ENCODE assay signal across 21 mouse cellular contexts in genomic region chr8:60711516-60712086, GRCm38 (mm10).
DNase-seq lines count a peak whose midpoint lies in the region; ATAC-seq and TF ChIP-seq lines count a peak whose summit lies in the region.
"Had no signal": no experiment of that assay in that cellular context is flagged by ENCODE, and none has a peak within 500 bp of the region (broad histone marks: within the 10 kb centered on the region; RNA-seq: fewer than 3 reads in every experiment).

No protein-coding gene starts in this region.

- no peak overlapping the region for H3K4me2 ChIP-seq in midbrain, embryonic 11.5 days
- no peak overlapping the region for H3K4me2 ChIP-seq in midbrain, postnatal 0 days (ENCODE audit: low read depth, low read length, poor library complexity, severe bottlenecking)
- H3K4me2 ChIP-seq: forebrain, embryonic 13.5 days; limb, embryonic 12.5 days; liver, embryonic 12.5 days had no signal

- H3K4me3 ChIP-seq in midbrain, embryonic 11.5 days (ENCODE audit: low read depth, low read length): no peak overlapping the region
- no peak overlapping the region for H3K4me3 ChIP-seq in midbrain, embryonic 10.5 days
- H3K4me3 ChIP-seq in midbrain, postnatal 0 days (ENCODE audit: low read depth, low read length): no peak overlapping the region
- H3K4me3 ChIP-seq: forebrain, embryonic 13.5 days; gastrocnemius, adult 2 months; heart, embryonic 10.5 days; layer of hippocampus, adult 2 months; limb, embryonic 12.5 days; liver, embryonic 12.5 days had no signal

- peak; percentile 88 for ATAC-seq in midbrain, embryonic 11.5 days (ENCODE audit: low FRiP score)
- peak; percentile 60; the same call in 1 of the 2 replicates for ATAC-seq in midbrain, postnatal 0 days (ENCODE audit: low FRiP score)
- ATAC-seq: forebrain, embryonic 13.5 days; intestine, embryonic 16.5 days; liver, embryonic 12.5 days had no signal

- no peaks in the 10 kb centered on the region for H3K4me1 ChIP-seq in midbrain, embryonic 11.5 days (ENCODE audit: control insufficient read depth, insufficient read depth, low read length)
- no peaks in the 10 kb centered on the region for H3K4me1 ChIP-seq in midbrain, embryonic 10.5 days
- H3K4me1 ChIP-seq in midbrain, postnatal 0 days (ENCODE audit: insufficient read depth, low read length): no peaks in the 10 kb centered on the region
- H3K4me1 ChIP-seq: forebrain, embryonic 13.5 days; heart, embryonic 10.5 days; limb, embryonic 12.5 days; liver, embryonic 12.5 days had no signal

- H3K27me3 ChIP-seq in midbrain, embryonic 11.5 days (ENCODE audit: control insufficient read depth, insufficient read depth, low read length): no peaks in the 10 kb centered on the region
- H3K27me3 ChIP-seq in midbrain, embryonic 10.5 days (ENCODE audit: low read depth, poor library complexity, severe bottlenecking): no peaks in the 10 kb centered on the region; the same call in 1 of the 2 replicates
- H3K27me3 ChIP-seq in midbrain, postnatal 0 days (ENCODE audit: insufficient read depth, low read length): no peaks in the 10 kb centered on the region
- H3K27me3 ChIP-seq: forebrain, embryonic 13.5 days; limb, embryonic 12.5 days; liver, embryonic 12.5 days had no signal

- H3K9ac ChIP-seq in midbrain, embryonic 11.5 days (ENCODE audit: low read length): no peak overlapping the region
- no peak overlapping the region for H3K9ac ChIP-seq in midbrain, postnatal 0 days (replicated peaks; ENCODE audit: low read length, poor library complexity, severe bottlenecking)
- H3K9ac ChIP-seq: forebrain, embryonic 13.5 days; limb, embryonic 12.5 days; liver, embryonic 12.5 days had no signal

- H3K27ac ChIP-seq in midbrain, embryonic 11.5 days (ENCODE audit: low read depth, low read length): no peak overlapping the region
- no peak overlapping the region for H3K27ac ChIP-seq in midbrain, embryonic 10.5 days (replicated peaks)
- H3K27ac ChIP-seq in midbrain, postnatal 0 days (ENCODE audit: low read depth, low read length): no peak overlapping the region
- H3K27ac ChIP-seq: forebrain, embryonic 13.5 days; gastrocnemius, adult 2 months; heart, embryonic 10.5 days; limb, embryonic 12.5 days; liver, embryonic 12.5 days had no signal

- H3K9me3 ChIP-seq in midbrain, embryonic 11.5 days (ENCODE audit: control insufficient read depth, low read length): no peaks in the 10 kb centered on the region
- H3K9me3 ChIP-seq in midbrain, embryonic 10.5 days (replicated peaks): no peaks in the 10 kb centered on the region
- no peaks in the 10 kb centered on the region for H3K9me3 ChIP-seq in midbrain, postnatal 0 days (ENCODE audit: low read length)
- H3K9me3 ChIP-seq: forebrain, embryonic 13.5 days; heart, embryonic 10.5 days; limb, embryonic 12.5 days; liver, embryonic 12.5 days had no signal

- no peaks in the 10 kb centered on the region for H3K36me3 ChIP-seq in midbrain, embryonic 11.5 days (ENCODE audit: control insufficient read depth, insufficient read depth, low read length)
- H3K36me3 ChIP-seq in midbrain, embryonic 10.5 days: no peaks in the 10 kb centered on the region
- H3K36me3 ChIP-seq in midbrain, postnatal 0 days (ENCODE audit: insufficient read depth, low read length): no peaks in the 10 kb centered on the region
- H3K36me3 ChIP-seq: heart, embryonic 10.5 days; limb, embryonic 12.5 days; liver, embryonic 12.5 days had no signal

- WGBS in midbrain, embryonic 11.5 days: 74% methylated on average over 8 of the region's 8 CpGs
- 89% methylated on average over 8 of the region's 8 CpGs for WGBS in midbrain, embryonic 10.5 days
- WGBS in midbrain, postnatal 0 days: 39% methylated on average over 8 of the region's 8 CpGs

- DNase-seq in midbrain, embryonic 11.5 days (ENCODE audit: low spot score, missing footprints): no peak
- DNase-seq in midbrain, embryonic 10.5 days (ENCODE audit: low spot score): no peak
- peak; percentile 1 for DNase-seq in mesoderm, embryonic 11.5 days (ENCODE audit: low read depth, low spot score)
- peak; percentile 6 for DNase-seq in midbrain, postnatal 0 days (ENCODE audit: low spot score)
- DNase-seq in left cerebral cortex, adult 11 months (ENCODE audit: low spot score): no peak
- DNase-seq in liver: no peak
- no peak for DNase-seq in gastrocnemius, postnatal 10 days
- DNase-seq: adrenal gland, postnatal 10 days; cerebellum, adult 9-10 months; gastrocnemius, adult 2 months; kidney, postnatal 25 days; lung, adult 18-20 months; lung, postnatal 10 days; right cerebral cortex, postnatal 25 days; thymus, postnatal 25 days had no signal

- TF ChIP-seq CTCF in midbrain, postnatal 0 days (IDR thresholded peaks at IDR 0.05): no peak

Comparison
In these comparisons a context has a peak if more than half of its experiments do, and no peak if none do; other contexts are left out.
1. DNase-seq: peak in mesoderm, embryonic 11.5 days (single experiment) and midbrain, postnatal 0 days (single experiment); none in midbrain, embryonic 11.5 days (single experiment), midbrain, embryonic 10.5 days (single experiment), left cerebral cortex, adult 11 months (single experiment), liver (single experiment) and gastrocnemius, postnatal 10 days (single experiment).